In the genomic region with DNA sequence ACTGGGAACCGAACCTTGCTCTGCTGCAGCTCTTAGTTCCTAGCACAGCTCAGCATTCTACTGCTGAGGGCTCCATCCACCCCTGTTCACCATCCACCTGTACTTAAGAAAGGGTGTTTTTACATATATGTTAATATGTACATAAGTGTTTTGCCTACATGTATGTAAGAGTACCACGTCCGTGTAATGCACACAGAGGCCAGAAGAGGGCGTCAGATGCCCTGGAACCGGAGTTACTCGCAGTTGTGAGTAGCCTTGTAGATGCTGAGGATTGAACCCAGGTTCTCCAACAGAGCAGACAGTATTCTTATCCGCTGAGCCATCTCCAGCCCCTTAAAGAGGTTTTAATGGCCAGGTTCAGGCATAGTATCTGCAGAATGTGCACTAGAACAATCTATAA, we compare ENCODE assay signal across 10 mouse cellular contexts.
DNase-seq lines count a peak whose midpoint lies in the region; ATAC-seq and TF ChIP-seq lines count a peak whose summit lies in the region.
"Had no signal": no experiment of that assay in that cellular context is flagged by ENCODE, and none has a peak within 500 bp of the region (broad histone marks: within the 10 kb centered on the region; RNA-seq: fewer than 3 reads in every experiment).

No protein-coding gene starts in this region.

- no peak overlapping the region for H3K9ac ChIP-seq in heart, postnatal 0 days (replicated peaks; ENCODE audit: low read depth, low read length)
- no peak overlapping the region for H3K9ac ChIP-seq in heart, embryonic 11.5 days (ENCODE audit: low read depth, low read length)
- no peak overlapping the region for H3K9ac ChIP-seq in midbrain, embryonic 16.5 days (ENCODE audit: low read depth, low read length)
- H3K9ac ChIP-seq in midbrain, embryonic 13.5 days (replicated peaks), result no peak overlapping the region
- H3K9ac ChIP-seq: limb, embryonic 13.5 days had no signal

- peaks cover 20% of the 10 kb centered on the region for H3K36me3 ChIP-seq in heart, postnatal 0 days (replicated peaks; ENCODE audit: control insufficient read depth, insufficient read depth, low read length)
- peaks cover 15% of the 10 kb centered on the region for H3K36me3 ChIP-seq in heart, embryonic 11.5 days (ENCODE audit: control insufficient read depth, insufficient read depth, low read length)
- H3K36me3 ChIP-seq in midbrain, embryonic 16.5 days (ENCODE audit: control insufficient read depth, insufficient read depth, low read length), result peaks cover 2% of the 10 kb centered on the region
- peaks cover 19% of the 10 kb centered on the region for H3K36me3 ChIP-seq in midbrain, embryonic 13.5 days
- H3K36me3 ChIP-seq in embryonic facial prominence, embryonic 10.5 days (replicated peaks), result peaks cover 33% of the 10 kb centered on the region

- no peaks in the 10 kb centered on the region for H3K9me3 ChIP-seq in heart, postnatal 0 days (replicated peaks; ENCODE audit: control insufficient read depth, low read length)
- no peaks in the 10 kb centered on the region for H3K9me3 ChIP-seq in heart, embryonic 11.5 days (replicated peaks; ENCODE audit: control insufficient read depth, low read length)
- H3K9me3 ChIP-seq in midbrain, embryonic 16.5 days (replicated peaks; ENCODE audit: control insufficient read depth, low read length, poor library complexity, severe bottlenecking), result no peaks in the 10 kb centered on the region
- no peaks in the 10 kb centered on the region for H3K9me3 ChIP-seq in midbrain, embryonic 13.5 days
- H3K9me3 ChIP-seq in embryonic facial prominence, embryonic 10.5 days, result peaks cover 8% of the 10 kb centered on the region; the same call in 1 of the 2 replicates
- H3K9me3 ChIP-seq: limb, embryonic 13.5 days had no signal

- TF ChIP-seq CTCF in heart, postnatal 0 days (IDR thresholded peaks at IDR 0.05; ENCODE audit: low read depth), result peak; percentile 28; the same call in 1 of the 2 replicates

- no peak overlapping the region for H3K4me2 ChIP-seq in heart, postnatal 0 days (ENCODE audit: low read depth, low read length)
- H3K4me2 ChIP-seq in heart, embryonic 11.5 days, result no peak overlapping the region
- no peak overlapping the region for H3K4me2 ChIP-seq in midbrain, embryonic 16.5 days (ENCODE audit: low read length)
- H3K4me2 ChIP-seq in midbrain, embryonic 13.5 days (replicated peaks), result no peak overlapping the region
- H3K4me2 ChIP-seq: limb, embryonic 13.5 days had no signal

- DNase-seq in heart, postnatal 0 days (ENCODE audit: low spot score), result no peak
- DNase-seq in embryonic facial prominence, embryonic 10.5 days (ENCODE audit: low spot score), result peak; percentile 30
- peak; percentile 12 to 19 for DNase-seq in thymus, postnatal 36 days
- DNase-seq in urinary bladder, postnatal 36 days (ENCODE audit: low spot score in 2 of 2), result no peak
- DNase-seq in ovary, postnatal 36 days (ENCODE audit: low spot score), result no peak
- DNase-seq: heart, postnatal 10 days had no signal

- 82% methylated on average over 7 of the region's 7 CpGs for WGBS in heart, postnatal 0 days
- WGBS in heart, embryonic 11.5 days (ENCODE audit: insufficient replicate concordance), result 75% methylated on average over 7 of the region's 7 CpGs
- WGBS in midbrain, embryonic 16.5 days, result 86% methylated on average over 7 of the region's 7 CpGs
- WGBS in midbrain, embryonic 13.5 days, result 85% methylated on average over 7 of the region's 7 CpGs
- WGBS in embryonic facial prominence, embryonic 10.5 days, result 81% methylated on average over 7 of the region's 7 CpGs

- H3K27ac ChIP-seq in heart, postnatal 0 days (ENCODE audit: low read depth), result no peak overlapping the region
- no peak overlapping the region for H3K27ac ChIP-seq in heart, embryonic 11.5 days (ENCODE audit: low read depth, low read length)
- peak overlapping the region; percentile 50 for H3K27ac ChIP-seq in midbrain, embryonic 16.5 days (ENCODE audit: low read length)
- no peak overlapping the region for H3K27ac ChIP-seq in midbrain, embryonic 13.5 days
- H3K27ac ChIP-seq in embryonic facial prominence, embryonic 10.5 days (replicated peaks), result no peak overlapping the region
- H3K27ac ChIP-seq: limb, embryonic 13.5 days had no signal

- ATAC-seq in heart, postnatal 0 days (ENCODE audit: insufficient read depth, low read depth), result no peak
- ATAC-seq in heart, embryonic 11.5 days (replicated peaks; ENCODE audit: insufficient number of reproducible peaks, low FRiP score, low TSS enrichment), result no peak
- ATAC-seq in midbrain, embryonic 16.5 days, result no peak
- no peak for ATAC-seq in midbrain, embryonic 13.5 days

- no peak for TF ChIP-seq EP300 in heart, postnatal 0 days (IDR thresholded peaks at IDR 0.05; ENCODE audit: low read depth)

- peaks cover 6% of the 10 kb centered on the region; the same call in 1 of the 2 replicates for H3K4me1 ChIP-seq in heart, postnatal 0 days (ENCODE audit: control insufficient read depth, insufficient read depth)
- peaks cover 17% of the 10 kb centered on the region for H3K4me1 ChIP-seq in heart, embryonic 11.5 days (ENCODE audit: control insufficient read depth, insufficient read depth, low read length)
- H3K4me1 ChIP-seq in midbrain, embryonic 16.5 days (ENCODE audit: control insufficient read depth, insufficient read depth, low read length), result peaks cover 15% of the 10 kb centered on the region
- H3K4me1 ChIP-seq in midbrain, embryonic 13.5 days (replicated peaks), result peaks cover 8% of the 10 kb centered on the region; the same call in 1 of the 2 replicates
- peaks cover 3% of the 10 kb centered on the region; the same call in 1 of the 2 replicates for H3K4me1 ChIP-seq in embryonic facial prominence, embryonic 10.5 days

- no peak overlapping the region for H3K4me3 ChIP-seq in heart, postnatal 0 days (ENCODE audit: low read depth, low read length)
- no peak overlapping the region for H3K4me3 ChIP-seq in heart, embryonic 11.5 days (ENCODE audit: low read depth, low read length)
- H3K4me3 ChIP-seq in midbrain, embryonic 16.5 days (ENCODE audit: low read depth, low read length), result no peak overlapping the region
- no peak overlapping the region for H3K4me3 ChIP-seq in midbrain, embryonic 13.5 days (replicated peaks)
- no peak overlapping the region for H3K4me3 ChIP-seq in embryonic facial prominence, embryonic 10.5 days
- H3K4me3 ChIP-seq: limb, embryonic 13.5 days had no signal

- H3K27me3 ChIP-seq in heart, postnatal 0 days (ENCODE audit: control insufficient read depth, insufficient read depth, low read length), result no peaks in the 10 kb centered on the region
- no peaks in the 10 kb centered on the region for H3K27me3 ChIP-seq in heart, embryonic 11.5 days (ENCODE audit: control insufficient read depth, insufficient read depth, low read length)
- H3K27me3 ChIP-seq in midbrain, embryonic 16.5 days (ENCODE audit: control insufficient read depth, insufficient read depth, low read depth, low read length), result no peaks in the 10 kb centered on the region
- H3K27me3 ChIP-seq in midbrain, embryonic 13.5 days, result no peaks in the 10 kb centered on the region
- no peaks in the 10 kb centered on the region for H3K27me3 ChIP-seq in embryonic facial prominence, embryonic 10.5 days (replicated peaks; ENCODE audit: low read depth, poor library complexity, severe bottlenecking)
- H3K27me3 ChIP-seq: limb, embryonic 13.5 days had no signal

Comparison
In these comparisons a context has a peak if more than half of its experiments do, and no peak if none do; other contexts are left out.
1. DNase-seq: peak in embryonic facial prominence, embryonic 10.5 days (single experiment) and thymus, postnatal 36 days (2 of 2); none in heart, postnatal 0 days (single experiment), urinary bladder, postnatal 36 days (0 of 2) and ovary, postnatal 36 days (single experiment).